Mouse (Mus musculus): ENCODE results near the gene Enpep.

Enpep gene

DNA sequence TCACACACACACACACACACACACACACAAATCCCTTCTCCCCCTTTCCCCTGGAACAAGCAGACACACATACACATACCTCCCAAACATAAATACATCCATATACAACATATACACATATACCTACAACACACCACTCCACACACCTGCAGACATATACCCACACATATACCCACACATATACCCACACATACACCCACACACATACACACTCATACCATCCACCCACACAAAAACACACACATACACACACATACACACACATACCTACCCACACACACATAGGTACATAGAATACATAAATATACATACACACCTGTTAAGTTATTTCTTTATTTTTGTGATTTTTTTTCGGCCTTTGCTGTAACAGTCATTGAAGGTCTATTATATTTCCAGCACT is 94.5 kb downstream of the Enpep start:
- DNase-seq, result no peak

GRCm38 (mm10) chr3:129227331-129227730 is 105.2 kb downstream of the Enpep start:
- no peak for DNase-seq

- DNase-seq, result no peak
These were observed 105.8 kb downstream of the Enpep start for GRCm38 (mm10) chr3:129226681-129227080.

DNA sequence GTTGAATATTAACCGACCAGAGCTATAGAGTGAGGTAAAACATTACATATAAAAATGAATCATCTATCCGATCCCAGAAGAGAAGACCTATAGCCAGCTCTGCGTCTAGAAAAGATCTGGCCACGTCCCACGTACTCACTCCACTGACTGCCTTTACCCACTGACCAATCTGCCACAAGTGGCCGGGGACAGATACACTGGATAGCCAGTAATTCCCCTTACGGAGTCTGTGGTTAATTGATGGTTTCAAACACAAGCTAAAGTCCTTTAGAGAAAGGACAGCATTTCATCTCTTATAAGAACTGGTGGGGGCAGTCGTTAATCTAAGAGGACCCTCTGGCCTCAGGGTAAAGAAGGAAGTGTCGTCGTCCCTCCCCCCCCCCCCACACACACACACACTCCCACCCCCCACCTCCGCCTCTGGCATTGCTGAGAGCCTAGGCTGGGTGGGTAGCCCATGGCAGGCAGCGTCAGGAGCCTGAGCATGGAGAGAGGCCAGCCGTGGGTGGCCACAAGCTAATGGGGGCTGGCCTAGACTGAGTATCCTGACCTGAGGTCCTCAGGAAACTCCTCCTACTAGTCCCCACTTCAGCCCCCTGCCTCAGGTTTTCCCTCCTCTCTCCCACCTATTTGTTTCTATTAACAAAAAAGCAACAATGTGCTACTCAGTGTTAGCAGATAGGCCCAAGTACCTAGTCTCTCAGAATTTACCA is 106.8 kb downstream of the Enpep start:
- DNase-seq, result no peak

GRCm38 (mm10) chr3:129224806-129225576 is 107.5 kb downstream of the Enpep start:
- DNase-seq, result no peak

- no peak for DNase-seq
These were observed 108.3 kb downstream of the Enpep start for GRCm38 (mm10) chr3:129223964-129224805.

- no peak for DNase-seq
These were observed 109.1 kb downstream of the Enpep start for GRCm38 (mm10) chr3:129223401-129223800.

DNA sequence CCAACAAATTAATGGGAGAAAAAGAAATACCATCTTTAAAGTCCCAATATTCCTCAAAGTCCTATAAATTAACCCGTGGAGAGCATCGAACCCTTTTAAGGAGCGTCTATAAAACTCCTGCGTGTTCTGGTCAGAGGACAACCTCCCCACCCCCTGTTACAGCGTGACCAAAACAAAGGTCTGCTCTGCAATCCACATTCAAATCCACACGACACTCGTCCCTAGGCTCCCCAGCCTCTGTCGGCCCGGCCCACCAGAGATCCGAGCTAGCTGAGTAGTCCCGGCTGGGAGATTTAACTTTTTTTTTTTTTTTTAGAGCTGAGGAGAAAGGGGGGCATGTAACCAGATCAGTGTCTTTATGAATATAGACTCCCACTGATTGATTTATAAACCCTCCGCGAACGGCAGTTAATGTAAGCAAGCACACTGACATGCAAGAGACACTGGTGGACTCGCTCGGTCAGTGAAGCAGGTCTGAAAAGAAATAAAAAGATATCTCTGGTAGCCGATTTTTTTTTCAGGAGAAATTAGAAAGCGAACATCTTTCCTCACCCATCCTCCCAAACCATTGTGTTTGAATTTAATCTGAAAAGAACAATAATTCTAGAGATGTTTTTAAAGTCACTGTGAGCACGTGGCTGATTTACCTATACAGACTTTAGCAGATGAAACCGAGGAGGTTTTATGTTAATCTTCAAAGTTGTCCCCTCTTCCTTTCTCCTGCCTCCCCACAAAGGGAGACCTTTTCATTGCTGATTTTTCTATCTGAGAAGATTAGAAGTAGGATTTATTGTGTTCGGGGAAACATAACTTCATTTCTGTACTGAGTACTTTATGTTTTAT is 109.9 kb downstream of the Enpep start:
- no peak for DNase-seq

DNA sequence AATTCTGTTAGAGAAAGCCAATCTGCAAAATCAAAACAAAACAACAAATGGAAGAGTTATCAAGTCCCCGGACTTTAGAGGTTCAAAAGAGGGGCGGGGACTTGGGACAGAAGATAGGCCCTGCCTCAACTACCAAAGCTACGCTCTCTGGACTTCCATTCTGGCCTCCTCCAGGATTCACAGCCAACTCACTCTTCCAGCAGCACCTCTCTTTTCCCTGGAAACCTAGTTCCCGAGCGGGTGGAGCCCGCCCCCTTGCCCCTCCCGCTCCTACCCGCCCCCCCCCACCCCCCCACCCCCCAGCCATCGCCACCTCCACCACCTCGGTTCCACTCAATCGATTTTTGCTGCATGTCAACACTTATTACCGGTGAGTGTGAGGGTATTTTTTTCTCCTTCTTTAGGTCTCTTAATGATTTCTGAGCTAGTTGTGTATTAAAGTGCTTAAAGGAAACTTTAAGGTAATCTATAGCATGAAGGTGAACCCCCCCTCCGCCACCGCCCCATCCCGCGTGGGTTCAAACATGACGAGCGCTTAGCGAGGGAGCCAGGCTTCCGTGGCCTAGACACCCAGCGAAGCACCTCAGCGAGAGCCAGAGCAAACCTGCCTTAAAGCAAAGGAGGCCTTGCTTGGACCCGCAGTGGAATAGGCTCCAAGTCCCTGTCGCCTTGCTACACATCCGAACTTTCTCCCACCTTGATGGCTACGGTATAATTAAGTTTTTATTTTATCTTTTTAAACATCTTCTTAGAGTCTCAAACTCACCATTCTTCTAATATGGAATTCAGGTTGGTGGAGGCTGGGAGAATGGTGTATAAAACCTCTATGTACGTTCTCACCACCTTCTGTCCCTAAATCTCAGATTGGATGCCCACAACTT is 110.9 kb downstream of the Enpep start:
- DNase-seq, result no peak

- DNase-seq, result no peak
These were observed 111.7 kb downstream of the Enpep start for GRCm38 (mm10) chr3:129220681-129221379.

GRCm38 (mm10) chr3:129220086-129220670 is 112.3 kb downstream of the Enpep start:
- DNase-seq, result no peak
